In the genomic region with DNA sequence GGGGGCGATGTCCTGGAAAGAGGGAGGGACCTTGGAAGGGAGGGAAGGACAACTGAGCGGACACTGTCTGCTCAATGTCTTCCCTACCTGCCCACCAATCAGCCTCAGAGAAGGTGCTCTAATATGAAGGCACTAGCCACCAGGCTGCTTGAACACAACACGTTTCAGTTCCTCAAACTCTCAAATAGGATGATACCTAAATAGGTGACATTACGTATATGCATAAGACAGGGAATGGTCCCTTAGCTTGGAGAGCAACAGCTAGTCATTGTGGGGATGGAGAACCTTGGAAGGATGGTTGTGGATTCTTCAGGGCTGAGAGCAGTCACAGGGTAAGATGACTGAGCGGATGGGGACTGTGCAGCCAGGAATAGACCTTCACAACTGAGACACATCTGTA, we compare ENCODE assay signal across 28 mouse cellular contexts. TPM values are rescaled to one million over a fixed set of nuclear protein-coding genes. Genes with fewer than 3 reads are reported as not detected.
DNase-seq lines count a peak whose midpoint lies in the region; ATAC-seq and TF ChIP-seq lines count a peak whose summit lies in the region.
"Had no signal": no experiment of that assay in that cellular context is flagged by ENCODE, and none has a peak within 500 bp of the region (broad histone marks: within the 10 kb centered on the region; RNA-seq: fewer than 3 reads in every experiment).

No protein-coding gene starts in this region.

- in situ Hi-C loops in CH12.LX (cut with MboI; ENCODE audit: low pct_ligation_motif_present, low pct_unique_long_range_greater_than_20kb, low sequenced_read_pairs), result no loop called here

- no peak overlapping the region for H3K4me2 ChIP-seq in midbrain, postnatal 0 days (ENCODE audit: low read depth, low read length, poor library complexity, severe bottlenecking)
- H3K4me2 ChIP-seq in midbrain, embryonic 11.5 days, result no peak overlapping the region
- peak overlapping the region; percentile 4; the same call in 1 of the 2 replicates for H3K4me2 ChIP-seq in CH12.LX (ENCODE audit: insufficient read depth, low read depth, poor library complexity, severe bottlenecking)
- H3K4me2 ChIP-seq: embryonic facial prominence, embryonic 12.5 days; forebrain, embryonic 13.5 days; forebrain, embryonic 15.5 days had no signal

- no peak for DNase-seq in layer of hippocampus, adult 2 months (ENCODE audit: low spot score in 2 of 2)
- DNase-seq in layer of hippocampus, adult 9-10 months (ENCODE audit: low spot score), result no peak
- no peak for DNase-seq in midbrain, postnatal 0 days (ENCODE audit: low spot score)
- DNase-seq in midbrain, embryonic 11.5 days (ENCODE audit: low spot score, missing footprints), result no peak
- DNase-seq in A20 (ENCODE audit: low read depth, low spot score) (peak; percentile 47), CH12.LX (ENCODE audit: extremely low read depth) (no peak)
- DNase-seq in urinary bladder, postnatal 36 days (ENCODE audit: low spot score in 2 of 2), result no peak
- DNase-seq: adrenal gland, adult 8-10 months; adrenal gland, postnatal 14 days; adrenal gland, postnatal 36 days; B cell, adult 2 months; cerebellum, adult 11-12 months; cerebellum, adult 2 months; cerebellum, adult 9-10 months; cerebellum, postnatal 10 days; cerebellum, postnatal 25 days had no signal

- no peak for TF ChIP-seq CTCF in layer of hippocampus, adult 2 months (conservative IDR thresholded peaks at IDR 0.05)
- TF ChIP-seq CTCF in midbrain, postnatal 0 days (IDR thresholded peaks at IDR 0.05), result no peak
- no peak for TF ChIP-seq CTCF in CH12.LX (conservative IDR thresholded peaks at IDR 0.05 in 1 of 2, IDR thresholded peaks at IDR 0.05 in 1 of 2; ENCODE audit: low read depth in 2 of 2, low read length in 2 of 2)

- no peak overlapping the region for H3K9ac ChIP-seq in midbrain, postnatal 0 days (replicated peaks; ENCODE audit: low read length, poor library complexity, severe bottlenecking)
- no peak overlapping the region for H3K9ac ChIP-seq in midbrain, embryonic 11.5 days (ENCODE audit: low read length)
- H3K9ac ChIP-seq in CH12.LX (ENCODE audit: insufficient read depth, low read depth), result no peak overlapping the region
- H3K9ac ChIP-seq: embryonic facial prominence, embryonic 12.5 days; forebrain, embryonic 13.5 days; forebrain, embryonic 15.5 days; forebrain, postnatal 0 days had no signal

- no peak for TF ChIP-seq RAD21 in CH12.LX (IDR thresholded peaks at IDR 0.05; ENCODE audit: low read depth, low read length)

- H3K27me3 ChIP-seq in midbrain, postnatal 0 days (ENCODE audit: insufficient read depth, low read length), result peaks cover 2% of the 10 kb centered on the region; the same call in 1 of the 2 replicates
- H3K27me3 ChIP-seq in midbrain, embryonic 11.5 days (ENCODE audit: control insufficient read depth, insufficient read depth, low read length), result peaks cover 2% of the 10 kb centered on the region
- H3K27me3 ChIP-seq in CH12.LX (replicated peaks), result peaks cover 73% of the 10 kb centered on the region
- H3K27me3 ChIP-seq: forebrain, embryonic 15.5 days; Patski had no signal

- dilution Hi-C loops in CH12.LX (cut with MboI; ENCODE audit: extremely low pct_ligation_motif_present, extremely low pct_unique_long_range_greater_than_20kb, low sequenced_read_pairs), result no loop called here

- H3K4me1 ChIP-seq in midbrain, postnatal 0 days (ENCODE audit: insufficient read depth, low read length), result peaks cover 5% of the 10 kb centered on the region
- no peaks in the 10 kb centered on the region for H3K4me1 ChIP-seq in midbrain, embryonic 11.5 days (ENCODE audit: control insufficient read depth, insufficient read depth, low read length)
- peaks cover 12 to 23% of the 10 kb centered on the region in 2 experiments for H3K4me1 ChIP-seq in CH12.LX (ENCODE audit: control insufficient read depth in 1 of 2, insufficient read depth in 2 of 2)

- no peaks in the 10 kb centered on the region; the same call in 1 of the 2 replicates for H3K36me3 ChIP-seq in midbrain, postnatal 0 days (ENCODE audit: insufficient read depth, low read length)
- H3K36me3 ChIP-seq in midbrain, embryonic 11.5 days (ENCODE audit: control insufficient read depth, insufficient read depth, low read length), result no peaks in the 10 kb centered on the region
- no peaks in the 10 kb centered on the region for H3K36me3 ChIP-seq in CH12.LX (replicated peaks in 1 of 2; ENCODE audit: control insufficient read depth in 1 of 2, insufficient read depth in 1 of 2, low read length in 1 of 2)
- H3K36me3 ChIP-seq: embryonic facial prominence, embryonic 10.5 days; embryonic facial prominence, embryonic 12.5 days; forebrain, embryonic 15.5 days; G1E had no signal

- no peak for ATAC-seq in midbrain, postnatal 0 days (ENCODE audit: low FRiP score)
- ATAC-seq in midbrain, embryonic 11.5 days (ENCODE audit: low FRiP score), result no peak
- ATAC-seq in CD4-positive, CD25-positive, alpha-beta regulatory T cell, adult 4 months, result no peak
- ATAC-seq: activated CD4-positive, CD25-positive, alpha-beta regulatory T cell, adult 4 months; forebrain, embryonic 13.5 days; forebrain, embryonic 15.5 days had no signal

- H3K79me2 ChIP-seq in CH12.LX (replicated peaks; ENCODE audit: control insufficient read depth, extremely low read depth, insufficient read depth, poor library complexity, severe bottlenecking), result no peaks in the 10 kb centered on the region

- H3K4me3 ChIP-seq in layer of hippocampus, adult 2 months, result no peak overlapping the region
- no peak overlapping the region for H3K4me3 ChIP-seq in midbrain, postnatal 0 days (ENCODE audit: low read depth, low read length)
- no peak overlapping the region for H3K4me3 ChIP-seq in midbrain, embryonic 11.5 days (ENCODE audit: low read depth, low read length)
- H3K4me3 ChIP-seq in CH12.LX (replicated peaks in 1 of 3; ENCODE audit: low read depth in 2 of 3, low read length in 2 of 3, poor library complexity in 1 of 3), result no peak overlapping the region
- H3K4me3 ChIP-seq: embryonic facial prominence, embryonic 10.5 days; embryonic facial prominence, embryonic 12.5 days; forebrain, embryonic 13.5 days; forebrain, embryonic 15.5 days had no signal

- no peaks in the 10 kb centered on the region for H3K9me3 ChIP-seq in midbrain, postnatal 0 days (ENCODE audit: low read length)
- no peaks in the 10 kb centered on the region for H3K9me3 ChIP-seq in midbrain, embryonic 11.5 days (ENCODE audit: control insufficient read depth, low read length)
- no peaks in the 10 kb centered on the region for H3K9me3 ChIP-seq in CH12.LX (replicated peaks; ENCODE audit: low read length)
- H3K9me3 ChIP-seq: embryonic facial prominence, embryonic 10.5 days; embryonic facial prominence, embryonic 12.5 days; forebrain, embryonic 13.5 days; forebrain, embryonic 15.5 days; G1E had no signal

- TF ChIP-seq EP300 in CH12.LX (IDR thresholded peaks at IDR 0.05; ENCODE audit: low read length), result peak; percentile 35; the same call in 1 of the 2 replicates

- H3K27ac ChIP-seq in layer of hippocampus, adult 2 months, result peak overlapping the region; percentile 94
- peak overlapping the region; percentile 80; the same call in 1 of the 2 replicates for H3K27ac ChIP-seq in midbrain, postnatal 0 days (ENCODE audit: low read depth, low read length)
- H3K27ac ChIP-seq in midbrain, embryonic 11.5 days (ENCODE audit: low read depth, low read length), result no peak overlapping the region
- H3K27ac ChIP-seq in CH12.LX (ENCODE audit: insufficient read depth, low read depth), result no peak overlapping the region
- H3K27ac ChIP-seq: embryonic facial prominence, embryonic 10.5 days; embryonic facial prominence, embryonic 12.5 days; forebrain, embryonic 13.5 days; forebrain, embryonic 15.5 days had no signal

- WGBS in midbrain, postnatal 0 days, result 80% methylated on average over 5 of the region's 5 CpGs
- WGBS in midbrain, embryonic 11.5 days, result 88% methylated on average over 5 of the region's 5 CpGs

- TF ChIP-seq POLR2A in CH12.LX (IDR thresholded peaks at IDR 0.05; ENCODE audit: low read depth, low read length), result no peak

RNA-seq across cellular contexts. Expression of gene Fam187a, which starts 2.5 kb away (rescaled TPM):
- total RNA-seq in layer of hippocampus, adult 2 months (2021), result under 1 TPM in 1 of 2 experiments, not detected in 1; 0.37 TPM
- not detected in 2 replicates for total RNA-seq in midbrain, postnatal 0 days (2014; rRNA removed)
- polyA plus RNA-seq in midbrain, postnatal 0 days (2015; fragmentation: Nextera tagmentation; extraction: Ambion mirVana), result 0.12 TPM in 1 of 2 replicates, not detected in the other
- 0.10 and 0.11 TPM in 2 replicates for polyA plus RNA-seq in midbrain, embryonic 11.5 days (2014; fragmentation: Nextera tagmentation; extraction: Ambion mirVana)
- not detected in 2 replicates for total RNA-seq in CH12.LX (2012; rRNA removed)
- total RNA-seq in CH12.LX (2014; rRNA removed), result not detected in 2 replicates
- not detected in 2 replicates for polyA plus RNA-seq in CH12.LX (2012; ENCODE audit: insufficient read length, low read depth)
- polyA plus RNA-seq in CD4-positive, CD25-positive, alpha-beta regulatory T cell, adult 4 months (2017; shearing (Covaris generic)), result not detected
- total RNA-seq: adrenal gland, adult 18-20 months; adrenal gland, postnatal 14 days; adrenal gland, postnatal 36 days had no signal
- polyA plus RNA-seq: activated CD4-positive, CD25-positive, alpha-beta regulatory T cell, adult 4 months; cerebellum, adult 2 months; embryonic facial prominence, embryonic 10.5 days; embryonic facial prominence, embryonic 12.5 days; embryonic facial prominence, embryonic 14.5 days; forebrain, embryonic 11.5 days; forebrain, embryonic 13.5 days; forebrain, embryonic 15.5 days; forebrain, postnatal 0 days; G1E had no signal

RNA-seq across cellular contexts. Expression of gene Ccdc103, which starts 6.4 kb away (rescaled TPM):
- 1 to 10 TPM; 1.5 to 3.0 TPM for total RNA-seq in layer of hippocampus, adult 2 months (2021)
- 0.33 and 1.6 TPM in 2 replicates for total RNA-seq in midbrain, postnatal 0 days (2014; rRNA removed)
- 1.7 and 1.8 TPM in 2 replicates for polyA plus RNA-seq in midbrain, postnatal 0 days (2015; fragmentation: Nextera tagmentation; extraction: Ambion mirVana)
- polyA plus RNA-seq in midbrain, embryonic 11.5 days (2014; fragmentation: Nextera tagmentation; extraction: Ambion mirVana), result 1.6 and 1.9 TPM in 2 replicates
- 0.38 and 0.42 TPM in 2 replicates for total RNA-seq in CH12.LX (2012; rRNA removed)
- total RNA-seq in CH12.LX (2014; rRNA removed), result 0.24 and 0.58 TPM in 2 replicates
- polyA plus RNA-seq in CH12.LX (2012; ENCODE audit: insufficient read length, low read depth), result 0.20 TPM in 1 of 2 replicates, not detected in the other
- not detected for polyA plus RNA-seq in CD4-positive, CD25-positive, alpha-beta regulatory T cell, adult 4 months (2017; shearing (Covaris generic))

RNA-seq across cellular contexts. Expression of gene Eftud2, which starts 6.6 kb away (rescaled TPM):
- 100 to 1,000 TPM; 129 to 139 TPM for total RNA-seq in layer of hippocampus, adult 2 months (2021)
- total RNA-seq in midbrain, postnatal 0 days (2014; rRNA removed), result 63.0 and 69.8 TPM in 2 replicates
- polyA plus RNA-seq in midbrain, postnatal 0 days (2015; fragmentation: Nextera tagmentation; extraction: Ambion mirVana), result 104 and 105 TPM in 2 replicates
- 240 and 252 TPM in 2 replicates for polyA plus RNA-seq in midbrain, embryonic 11.5 days (2014; fragmentation: Nextera tagmentation; extraction: Ambion mirVana)
- 216 and 259 TPM in 2 replicates for total RNA-seq in CH12.LX (2012; rRNA removed)
- 117 and 135 TPM in 2 replicates for total RNA-seq in CH12.LX (2014; rRNA removed)
- polyA plus RNA-seq in CH12.LX (2012; ENCODE audit: insufficient read length, low read depth), result 403 and 410 TPM in 2 replicates
- 100 to 1,000 TPM in 1 of 2 experiments, 10 to 100 TPM in 1; 97.2 to 170 TPM for polyA plus RNA-seq in CD4-positive, CD25-positive, alpha-beta regulatory T cell, adult 4 months (2017; shearing (Covaris generic))

RNA-seq across cellular contexts. Expression of gene Gfap, which starts 13.3 kb away (rescaled TPM):
- total RNA-seq in layer of hippocampus, adult 2 months (2021), result 100 to 1,000 TPM; 332 to 341 TPM
- total RNA-seq in midbrain, postnatal 0 days (2014; rRNA removed), result 19.5 and 36.4 TPM in 2 replicates
- 20.6 and 24.3 TPM in 2 replicates for polyA plus RNA-seq in midbrain, postnatal 0 days (2015; fragmentation: Nextera tagmentation; extraction: Ambion mirVana)
- polyA plus RNA-seq in midbrain, embryonic 11.5 days (2014; fragmentation: Nextera tagmentation; extraction: Ambion mirVana), result 0.11 TPM in 1 of 2 replicates, not detected in the other
- total RNA-seq in CH12.LX (2012; rRNA removed), result not detected in 2 replicates
- not detected in 2 replicates for total RNA-seq in CH12.LX (2014; rRNA removed)
- polyA plus RNA-seq in CH12.LX (2012; ENCODE audit: insufficient read length, low read depth), result not detected in 2 replicates
- not detected for polyA plus RNA-seq in CD4-positive, CD25-positive, alpha-beta regulatory T cell, adult 4 months (2017; shearing (Covaris generic))
- total RNA-seq: G1E had no signal
- polyA plus RNA-seq: activated CD4-positive, CD25-positive, alpha-beta regulatory T cell, adult 4 months; forebrain, embryonic 13.5 days; G1E had no signal

RNA-seq across cellular contexts. Expression of gene Kif18b, which starts 37.5 kb away (rescaled TPM):
- total RNA-seq in layer of hippocampus, adult 2 months (2021), result under 1 TPM; 0.27 to 0.74 TPM
- total RNA-seq in midbrain, postnatal 0 days (2014; rRNA removed), result 3.8 and 6.3 TPM in 2 replicates
- 0.46 and 0.60 TPM in 2 replicates for polyA plus RNA-seq in midbrain, postnatal 0 days (2015; fragmentation: Nextera tagmentation; extraction: Ambion mirVana)
- 6.3 and 6.9 TPM in 2 replicates for polyA plus RNA-seq in midbrain, embryonic 11.5 days (2014; fragmentation: Nextera tagmentation; extraction: Ambion mirVana)
- 50.1 and 54.4 TPM in 2 replicates for total RNA-seq in CH12.LX (2012; rRNA removed)
- total RNA-seq in CH12.LX (2014; rRNA removed), result 30.5 and 32.6 TPM in 2 replicates
- 47.6 and 54.0 TPM in 2 replicates for polyA plus RNA-seq in CH12.LX (2012; ENCODE audit: insufficient read length, low read depth)
- under 1 TPM; 0.28 to 0.76 TPM for polyA plus RNA-seq in CD4-positive, CD25-positive, alpha-beta regulatory T cell, adult 4 months (2017; shearing (Covaris generic))

Comparison
In these comparisons a context has a peak if more than half of its experiments do, and no peak if none do; other contexts are left out.
1. H3K27ac ChIP-seq: peak in layer of hippocampus, adult 2 months (single experiment) and midbrain, postnatal 0 days (single experiment); none in midbrain, embryonic 11.5 days (single experiment) and CH12.LX (single experiment).